Mouse (Mus musculus) forebrain, embryonic 14.5 days (tissue): ENCODE measurements around the gene Olfr1252. TPM values are rescaled to one million over a fixed set of nuclear protein-coding genes. Genes with fewer than 3 reads are reported as not detected.

Experiments used
- ATAC-seq: fragments of 200-750 bp; cut with Nextera tagmentation; 2 replicates; pipeline ENCODE4 v1.8.0; 2017; ENCODE audit warnings: mild to moderate bottlenecking, moderate library complexity
- DNase-seq: peaks from one replicate; pipeline ENCODE4 v3.0.0-alpha.2; 2015; ENCODE audit warnings: low spot score
- H3K27ac ChIP-seq: fragments of 300-500 bp; sonication (generic); 2 replicates; pipeline ENCODE4 v1.5.1; 2014; ENCODE audit warnings: low read depth, mild to moderate bottlenecking, control low read depth, low read length, moderate library complexity
- H3K27me3 ChIP-seq: fragments of 300-500 bp; sonication (generic); replicated peaks from 2 replicates; pipeline ENCODE4 v1.6.1; 2014; ENCODE audit warnings: low read length, control low read depth, mixed read lengths; ENCODE audit not compliant: control insufficient read depth, insufficient read depth
- H3K36me3 ChIP-seq: fragments of 300-500 bp; sonication (generic); 2 replicates; pipeline ENCODE4 v1.6.1; 2014; ENCODE audit warnings: low read length, control low read depth; ENCODE audit not compliant: control insufficient read depth, insufficient read depth
- H3K4me1 ChIP-seq: fragments of 300-500 bp; sonication (generic); 2 replicates; pipeline ENCODE4 v1.6.1; 2014; ENCODE audit warnings: antibody characterized with exemption, low read length, control low read depth; ENCODE audit not compliant: control insufficient read depth, insufficient read depth
- H3K4me2 ChIP-seq: fragments of 300-500 bp; sonication (generic); 2 replicates; pipeline ENCODE4 v1.6.1; 2014; ENCODE audit warnings: mild to moderate bottlenecking, control low read depth, low read length
- H3K4me3 ChIP-seq: fragments of 300-500 bp; sonication (generic); 2 replicates; pipeline ENCODE4 v1.5.1; 2014; ENCODE audit warnings: low read depth, low read length, control low read depth
- H3K9ac ChIP-seq: fragments of 300-500 bp; sonication (generic); 2 replicates; pipeline ENCODE4 v1.6.1; 2014; ENCODE audit warnings: mild to moderate bottlenecking, low read length, control low read depth, moderate library complexity
- H3K9me3 ChIP-seq: fragments of 300-500 bp; sonication (generic); replicated peaks from 2 replicates; pipeline ENCODE4 v1.6.1; 2016; ENCODE audit warnings: low read length, control low read depth, mixed read lengths; ENCODE audit not compliant: control insufficient read depth
- WGBS: fragments of 180-500 bp; shearing (Covaris S2); extraction: QIAGEN DNeasy Blood & Tissue Kit; methylation state at CpG from one replicate; pipeline ENCODE4 v1.1.7; 2014; 5-methylcytosine and 5-hydroxymethylcytosine counted together
- polyA plus RNA-seq: library from polyadenylated mRNA; unstranded; fragments of >200 nt; fragmentation: Nextera tagmentation; extraction: Ambion mirVana; gene quantifications from 2 replicates; pipeline ENCODE4 v1.2.1, GENCODE M21; 2014

Olfr1252 gene
- not detected in 2 replicates for polyA plus RNA-seq

DNA sequence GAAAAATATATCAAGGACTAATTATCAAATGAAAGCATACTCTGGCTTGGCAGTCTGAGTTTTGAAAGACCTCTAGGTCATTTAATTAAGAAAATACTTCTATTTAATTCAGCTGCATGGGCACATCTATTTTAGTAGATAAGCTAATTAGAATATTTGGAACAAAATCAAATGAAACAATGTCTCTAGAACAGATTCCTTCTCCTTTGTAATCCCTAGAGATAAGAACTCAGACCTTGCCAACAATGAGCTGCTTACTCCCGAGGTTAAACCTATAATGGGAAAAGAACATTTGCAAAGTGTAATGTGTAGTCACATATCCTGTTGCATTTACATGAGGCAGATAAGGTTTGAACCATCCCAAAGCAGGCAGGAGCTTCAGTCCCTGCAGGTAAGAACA, at the start of gene Olfr1252:
Olfr1252 (minus strand) TSS at position 101 of the 400 bp plus-strand sequence.
- 51% methylated on average over 1 of the region's 1 CpGs for WGBS
- H3K4me2 ChIP-seq, result no peak within 1 kb of the TSS
- H3K4me1 ChIP-seq, result no peaks in the 10 kb centered on the region
- DNase-seq, result no peak
- no peak within 1 kb of the TSS for H3K4me3 ChIP-seq
- H3K27ac ChIP-seq, result no peak within 1 kb of the TSS
- no peak for ATAC-seq
- no peak within 1 kb of the TSS for H3K9ac ChIP-seq
- no peaks in the 10 kb centered on the region for H3K36me3 ChIP-seq
- H3K9me3 ChIP-seq, result no peaks in the 10 kb centered on the region
- H3K27me3 ChIP-seq, result no peaks in the 10 kb centered on the region

DNA sequence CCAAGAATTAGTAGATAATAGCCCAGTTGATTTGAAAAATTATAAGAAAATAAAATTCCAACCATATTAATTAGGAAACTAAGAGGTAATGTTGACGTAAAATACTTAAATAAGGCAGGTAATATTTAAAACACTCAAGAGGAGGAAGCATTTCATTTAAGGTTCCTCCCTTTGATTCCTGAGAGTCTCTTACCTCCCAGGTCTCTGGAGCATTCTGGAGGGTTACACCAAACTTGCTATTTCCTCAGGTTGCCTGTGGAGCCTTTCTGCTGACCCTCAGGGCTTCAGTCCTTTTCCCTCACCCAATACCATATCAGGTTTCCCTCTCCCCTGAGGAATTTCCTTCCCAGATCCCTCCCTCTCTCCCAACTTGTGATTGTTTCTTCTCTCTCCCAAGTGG, 32.2 kb upstream of the Olfr1252 start, which contains the start of gene Olfr1253:
Olfr1253 (minus strand) TSS at position 101 of the 400 bp plus-strand sequence.
- Histone ChIP-seq H3K9me3 (no peaks in the 10 kb centered on the region), H3K27me3 (no peaks in the 10 kb centered on the region), H3K4me1 (no peaks in the 10 kb centered on the region), H3K27ac (no peak within 1 kb of the TSS), H3K4me2 (no peak within 1 kb of the TSS), H3K4me3 (no peak within 1 kb of the TSS), H3K36me3 (no peaks in the 10 kb centered on the region), H3K9ac (no peak within 1 kb of the TSS)
- WGBS, result 100% methylated on average over 1 of the region's 1 CpGs
- no peak for DNase-seq
- ATAC-seq, result no peak

DNA sequence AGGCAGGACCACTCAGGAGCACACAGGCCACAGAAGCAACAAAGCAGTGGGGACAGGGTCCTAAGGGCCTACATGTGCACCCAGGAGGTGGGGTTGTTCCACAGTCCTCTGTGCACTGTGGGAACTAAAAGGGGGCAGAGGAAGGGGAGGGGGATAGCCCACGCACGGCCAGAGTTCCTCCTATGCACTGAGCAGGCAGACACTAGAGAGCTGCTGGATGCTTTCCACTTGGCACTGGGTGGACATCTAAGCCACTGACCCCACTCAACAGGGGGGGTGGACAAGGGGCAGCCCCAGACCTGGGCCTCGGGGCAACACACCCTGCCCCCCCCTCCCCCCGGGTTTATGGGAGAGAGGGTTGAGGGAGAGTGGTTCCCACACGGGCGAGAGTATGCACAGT, 32.8 kb downstream of the Olfr1252 start:
- no peak overlapping the region for H3K9ac ChIP-seq
- no peak overlapping the region for H3K27ac ChIP-seq
- H3K27me3 ChIP-seq, result no peaks in the 10 kb centered on the region
- no peaks in the 10 kb centered on the region for H3K9me3 ChIP-seq
- no peak overlapping the region for H3K4me3 ChIP-seq
- ATAC-seq (no peak), DNase-seq (no peak)
- WGBS, result 85% methylated on average over 6 of the region's 6 CpGs
- no peaks in the 10 kb centered on the region for H3K4me1 ChIP-seq
- H3K4me2 ChIP-seq, result no peak overlapping the region
- no peaks in the 10 kb centered on the region for H3K36me3 ChIP-seq

DNA sequence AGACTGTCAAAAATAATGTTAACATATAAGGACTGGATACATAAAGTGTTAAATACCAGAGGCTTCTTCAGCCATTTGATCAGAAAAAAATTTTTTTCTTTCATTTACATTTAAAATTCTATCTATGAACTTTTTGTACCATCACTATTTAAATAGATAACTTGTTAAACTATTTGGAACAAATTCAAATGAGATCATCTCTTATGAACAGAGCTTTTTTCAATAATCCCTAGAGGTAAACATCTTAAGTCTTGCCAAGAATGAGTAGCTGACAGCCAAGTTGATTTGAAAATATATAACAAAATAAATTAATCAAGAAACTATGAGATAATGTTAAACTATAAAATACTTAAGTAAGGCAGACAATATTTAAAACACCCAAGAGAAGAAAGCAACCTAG, 53.0 kb downstream of the Olfr1252 start, which contains the start of gene Olfr1251:
Olfr1251 (minus strand) TSS at position 101 of the 400 bp plus-strand sequence.
- no peak for ATAC-seq
- no peak for DNase-seq
- Histone ChIP-seq H3K9ac (no peak within 1 kb of the TSS), H3K27ac (no peak within 1 kb of the TSS), H3K4me2 (no peak within 1 kb of the TSS), H3K9me3 (no peaks in the 10 kb centered on the region), H3K36me3 (no peaks in the 10 kb centered on the region), H3K4me3 (no peak within 1 kb of the TSS), H3K27me3 (no peaks in the 10 kb centered on the region), H3K4me1 (no peaks in the 10 kb centered on the region)

Other genes with a start within 250 kb of the Olfr1252 start
- not detected in 2 replicates for gene Olfr1241, start 237.9 kb downstream of the Olfr1252 start, polyA plus RNA-seq
- gene Olfr1242, start 226.7 kb downstream of the Olfr1252 start, polyA plus RNA-seq, result not detected in 2 replicates
- not detected in 2 replicates for gene Olfr1243, start 193.5 kb downstream of the Olfr1252 start, polyA plus RNA-seq
- gene Olfr1245, start 146.6 kb downstream of the Olfr1252 start, polyA plus RNA-seq, result not detected in 2 replicates
- not detected in 2 replicates for gene Olfr1246, start 131.9 kb downstream of the Olfr1252 start, polyA plus RNA-seq
- not detected in 2 replicates for gene Olfr1247, start 110.9 kb downstream of the Olfr1252 start, polyA plus RNA-seq
- gene Olfr1248, start 106.8 kb downstream of the Olfr1252 start, polyA plus RNA-seq, result not detected in 2 replicates
- not detected in 2 replicates for gene Olfr1249, start 90.0 kb downstream of the Olfr1252 start, polyA plus RNA-seq
- not detected in 2 replicates for gene Olfr1250, start 63.5 kb downstream of the Olfr1252 start, polyA plus RNA-seq
- not detected in 2 replicates for gene Olfr1251, start 53.1 kb downstream of the Olfr1252 start, polyA plus RNA-seq
- not detected in 2 replicates for gene Olfr1253, start 32.1 kb upstream of the Olfr1252 start, polyA plus RNA-seq
- not detected in 2 replicates for gene Olfr1254, start 68.6 kb upstream of the Olfr1252 start, polyA plus RNA-seq
- gene Olfr1255, start 87.0 kb upstream of the Olfr1252 start, polyA plus RNA-seq, result not detected in 2 replicates
- not detected in 2 replicates for gene Olfr1256, start 116.5 kb upstream of the Olfr1252 start, polyA plus RNA-seq
- gene Olfr48, start 123.2 kb upstream of the Olfr1252 start, polyA plus RNA-seq, result not detected in 2 replicates
- not detected in 2 replicates for gene Olfr1257, start 153.4 kb upstream of the Olfr1252 start, polyA plus RNA-seq
- gene Olfr1258, start 202.3 kb upstream of the Olfr1252 start, polyA plus RNA-seq, result not detected in 2 replicates
- not detected in 2 replicates for gene Olfr1259, start 223.7 kb upstream of the Olfr1252 start, polyA plus RNA-seq
- gene Olfr1260, start 249.3 kb upstream of the Olfr1252 start, polyA plus RNA-seq, result not detected in 2 replicates